Mouse (Mus musculus) hindbrain, embryonic 10.5 days (tissue): ENCODE data around the gene Hint2. TPM values are rescaled to one million over a fixed set of nuclear protein-coding genes. Genes with fewer than 3 reads are reported as not detected.

ENCODE experiments used
- DNase-seq: peaks from one replicate; pipeline ENCODE4 v3.0.0-alpha.2; 2017; ENCODE audit warnings: low spot score
- H3K27ac ChIP-seq: fragments of 300-500 bp; sonication (generic); 2 replicates; pipeline ENCODE4 v1.5.1; 2016; ENCODE audit warnings: mild to moderate bottlenecking, moderate library complexity
- H3K27me3 ChIP-seq: fragments of 300-500 bp; sonication (generic); 2 replicates; pipeline ENCODE4 v1.6.1; 2016; ENCODE audit warnings: mild to moderate bottlenecking; ENCODE audit not compliant: poor library complexity, insufficient read depth, severe bottlenecking
- H3K36me3 ChIP-seq: fragments of 300-500 bp; sonication (generic); 2 replicates; pipeline ENCODE4 v1.6.1; 2016; ENCODE audit warnings: mild to moderate bottlenecking, moderate library complexity
- H3K4me1 ChIP-seq: fragments of 300-500 bp; sonication (generic); replicated peaks from 2 replicates; pipeline ENCODE4 v1.6.1; 2016; ENCODE audit warnings: mild to moderate bottlenecking
- H3K4me3 ChIP-seq: fragments of 300-500 bp; sonication (generic); 2 replicates; pipeline ENCODE4 v1.5.1; 2016; ENCODE audit warnings: mild to moderate bottlenecking, moderate library complexity
- H3K9me3 ChIP-seq: fragments of 300-500 bp; sonication (generic); 2 replicates; pipeline ENCODE4 v1.6.1; 2016; ENCODE audit warnings: mild to moderate bottlenecking, moderate library complexity
- WGBS: fragments of 180-500 bp; shearing (Covaris S2); methylation state at CpG from one replicate; pipeline ENCODE4 v1.1.7; 2016; 5-methylcytosine and 5-hydroxymethylcytosine counted together
- polyA plus RNA-seq: library from polyadenylated mRNA; unstranded; fragments of >200 nt; fragmentation: Nextera tagmentation; extraction: Ambion mirVana; gene quantifications from 2 replicates; pipeline ENCODE4 v1.2.1, GENCODE M21; 2016

The Hint2 gene
- 76.4 and 82.0 TPM in 2 replicates for polyA plus RNA-seq

DNA sequence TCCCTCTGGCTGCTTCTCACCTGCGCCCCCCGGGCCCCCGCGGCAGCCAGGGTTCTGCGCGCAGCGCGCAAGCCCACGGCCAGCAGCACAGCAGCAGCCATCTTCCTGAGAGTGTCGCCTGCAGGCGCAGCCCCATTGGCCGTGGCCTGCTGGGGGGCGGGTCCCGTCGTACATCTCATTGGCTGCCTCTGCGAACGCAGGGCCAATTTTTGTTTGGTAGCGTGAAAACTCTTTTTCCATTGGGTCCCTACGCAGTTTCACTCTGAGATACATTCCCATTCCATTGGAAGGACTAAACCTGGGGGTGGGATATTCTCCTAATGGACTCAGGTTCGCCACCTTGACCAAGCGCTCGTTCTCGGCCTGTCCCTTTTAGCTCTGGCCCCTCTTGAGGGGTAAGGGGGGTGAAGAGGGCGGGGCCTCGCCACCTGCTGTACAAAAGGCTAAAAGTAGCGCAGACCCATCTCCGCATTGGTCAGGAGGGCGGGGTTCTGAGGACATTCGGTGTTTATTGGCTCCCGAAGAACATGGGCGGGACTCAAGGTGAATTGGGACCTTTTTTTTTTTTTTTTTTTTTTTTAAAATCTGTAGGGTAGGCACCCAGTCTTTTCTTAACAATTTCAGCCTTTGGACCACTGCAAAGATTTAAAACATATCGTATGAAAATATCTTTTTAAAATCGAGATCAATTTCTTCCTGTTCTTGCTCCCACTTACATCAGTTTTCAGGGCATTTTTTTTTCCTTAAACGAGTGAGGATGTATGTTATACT lies at the start of gene Hint2:
Gene Hint2, minus strand, starts transcription at position 128 of the 771 bp plus-strand sequence.
- Histone ChIP-seq H3K27me3 (peaks cover 21% of the 10 kb centered on the region), H3K9me3 (no peaks in the 10 kb centered on the region), H3K36me3 (peaks cover 10% of the 10 kb centered on the region), H3K4me1 (peaks cover 41% of the 10 kb centered on the region), H3K4me3 (peak within 1 kb of the TSS; percentile 88), H3K27ac (peak within 1 kb of the TSS; percentile 94)
- 2% methylated on average over 34 of the region's 34 CpGs for WGBS
- peak; percentile 95 for DNase-seq

DNA sequence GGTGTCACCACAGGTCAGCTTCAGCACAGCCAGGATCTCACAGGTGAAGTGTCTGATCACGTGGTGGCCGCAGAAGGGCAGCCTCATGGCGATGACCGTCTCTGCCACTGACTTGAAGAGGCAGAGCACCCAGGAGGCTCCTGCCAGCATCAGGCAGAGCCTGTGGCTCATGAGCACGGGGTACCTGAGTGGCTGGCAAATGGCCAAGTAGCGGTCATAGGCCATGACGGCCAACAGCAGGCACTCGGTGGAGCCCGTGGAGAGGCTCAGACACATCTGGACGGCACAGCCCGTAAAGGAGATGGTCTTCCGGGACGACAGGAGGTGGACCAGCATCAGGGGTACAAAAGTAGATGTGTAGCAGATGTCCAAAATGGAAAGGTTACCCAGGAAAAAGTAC lies 49.7 kb upstream of the Hint2 start:
- no peaks in the 10 kb centered on the region for H3K27me3 ChIP-seq
- H3K36me3 ChIP-seq = no peaks in the 10 kb centered on the region
- H3K9me3 ChIP-seq = no peaks in the 10 kb centered on the region
- peaks cover 8% of the 10 kb centered on the region for H3K4me1 ChIP-seq
- H3K4me3 ChIP-seq = no peak overlapping the region
- WGBS = 88% methylated on average over 13 of the region's 13 CpGs
- no peak for DNase-seq
- H3K27ac ChIP-seq = 0 out of 2 replicates have a peak overlapping the region, but pooled peaks have one; percentile 16

DNA sequence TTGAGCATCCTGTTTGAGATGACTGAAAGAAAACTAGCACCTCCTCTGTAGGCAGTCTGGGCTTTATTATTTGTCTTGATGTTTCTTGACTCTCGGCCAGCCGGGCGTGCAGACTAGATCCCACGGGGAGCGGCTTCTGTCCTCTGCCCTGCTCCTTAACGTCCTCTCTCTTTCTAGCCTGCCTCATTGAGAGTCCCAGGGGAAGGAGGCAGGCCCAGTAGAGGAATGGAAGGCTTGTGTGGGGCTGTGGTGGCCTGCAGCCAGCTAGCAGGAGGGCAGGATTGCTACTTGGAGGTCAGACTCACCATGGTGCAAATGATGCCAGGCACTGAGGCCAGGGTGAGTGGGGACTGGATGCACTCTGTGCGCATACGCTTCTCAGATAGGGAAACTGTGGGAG lies 47.6 kb upstream of the Hint2 start:
- Histone ChIP-seq H3K36me3 (no peaks in the 10 kb centered on the region), H3K27me3 (no peaks in the 10 kb centered on the region), H3K4me3 (no peak overlapping the region), H3K4me1 (peaks cover 8% of the 10 kb centered on the region), H3K27ac (no peak overlapping the region), H3K9me3 (no peaks in the 10 kb centered on the region)
- no peak for DNase-seq
- 85% methylated on average over 8 of the region's 8 CpGs for WGBS

DNA sequence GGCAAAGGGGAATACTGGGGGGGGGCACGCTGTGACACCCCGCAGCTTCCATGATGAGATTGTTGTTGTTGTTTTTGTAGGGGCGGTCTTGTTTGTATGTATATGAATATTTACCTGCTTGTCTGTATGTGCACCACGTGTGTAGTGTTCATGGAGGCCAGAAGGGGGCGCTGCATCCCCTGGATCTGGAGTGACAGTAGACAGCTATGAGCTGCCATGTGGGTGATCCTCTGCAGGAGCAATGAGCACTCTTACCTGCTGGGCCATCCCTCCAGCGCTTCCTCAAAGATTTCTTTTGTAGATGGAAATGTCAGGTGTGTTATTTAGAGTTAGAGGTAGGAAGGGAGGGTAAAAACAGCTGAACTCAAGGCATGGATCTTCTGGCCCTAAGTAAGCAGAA lies 47.2 kb upstream of the Hint2 start:
- DNase-seq = no peak
- Histone ChIP-seq H3K36me3 (no peaks in the 10 kb centered on the region), H3K4me3 (no peak overlapping the region), H3K4me1 (peaks cover 8% of the 10 kb centered on the region), H3K27me3 (no peaks in the 10 kb centered on the region), H3K9me3 (no peaks in the 10 kb centered on the region), H3K27ac (no peak overlapping the region)
- WGBS = 76% methylated on average over 6 of the region's 6 CpGs

DNA sequence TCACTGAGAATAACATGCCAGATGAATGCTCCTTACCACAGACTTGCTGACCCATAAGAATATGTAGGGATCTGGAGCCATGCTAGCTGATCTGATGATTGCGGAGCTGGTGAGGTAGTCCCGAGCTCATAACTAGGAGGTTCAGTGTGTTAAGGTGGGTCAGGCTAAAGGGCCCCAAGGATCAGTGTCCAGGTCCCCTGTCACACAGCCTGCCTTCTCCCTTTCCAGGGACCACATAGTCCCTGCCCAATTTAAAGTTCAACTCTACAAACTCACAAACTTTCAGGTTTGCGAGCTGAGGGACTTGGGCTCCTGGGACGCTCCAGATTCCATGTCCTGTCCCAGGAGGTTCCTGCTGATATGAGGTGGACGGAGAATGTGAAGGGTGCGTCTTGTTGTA lies 44.4 kb upstream of the Hint2 start, which contains the start of gene Olfr70:
Gene Olfr70, minus strand, starts transcription at position 101 of the 400 bp plus-strand sequence.
- H3K27me3 ChIP-seq = no peaks in the 10 kb centered on the region
- no peak within 1 kb of the TSS for H3K27ac ChIP-seq
- peaks cover 3% of the 10 kb centered on the region; the same call in 1 of the 2 replicates for H3K4me1 ChIP-seq
- WGBS = 90% methylated on average over 6 of the region's 6 CpGs
- no peak within 1 kb of the TSS for H3K4me3 ChIP-seq
- DNase-seq = no peak
- no peaks in the 10 kb centered on the region for H3K9me3 ChIP-seq
- H3K36me3 ChIP-seq = no peaks in the 10 kb centered on the region

DNA sequence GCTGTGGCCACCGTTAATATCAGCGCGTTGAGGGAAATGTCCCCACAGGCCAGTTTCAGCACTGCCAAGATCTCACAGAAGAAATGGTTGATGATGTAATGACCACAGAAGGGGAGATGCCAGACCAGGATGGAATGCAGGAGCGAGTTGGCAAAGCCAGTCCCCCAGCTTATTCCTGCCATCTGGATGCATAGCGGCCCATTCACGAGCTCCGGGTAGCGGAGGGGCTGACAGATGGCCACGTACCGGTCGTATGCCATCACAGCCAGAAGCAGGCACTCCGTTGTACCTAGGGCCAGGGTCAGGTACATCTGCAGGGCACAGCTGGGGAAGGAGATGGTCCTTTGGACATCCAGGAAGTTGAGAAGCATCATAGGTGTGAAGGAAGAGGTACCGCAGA lies 40.3 kb upstream of the Hint2 start:
- H3K27ac ChIP-seq = no peak overlapping the region
- 93% methylated on average over 13 of the region's 13 CpGs for WGBS
- no peak for DNase-seq

DNA sequence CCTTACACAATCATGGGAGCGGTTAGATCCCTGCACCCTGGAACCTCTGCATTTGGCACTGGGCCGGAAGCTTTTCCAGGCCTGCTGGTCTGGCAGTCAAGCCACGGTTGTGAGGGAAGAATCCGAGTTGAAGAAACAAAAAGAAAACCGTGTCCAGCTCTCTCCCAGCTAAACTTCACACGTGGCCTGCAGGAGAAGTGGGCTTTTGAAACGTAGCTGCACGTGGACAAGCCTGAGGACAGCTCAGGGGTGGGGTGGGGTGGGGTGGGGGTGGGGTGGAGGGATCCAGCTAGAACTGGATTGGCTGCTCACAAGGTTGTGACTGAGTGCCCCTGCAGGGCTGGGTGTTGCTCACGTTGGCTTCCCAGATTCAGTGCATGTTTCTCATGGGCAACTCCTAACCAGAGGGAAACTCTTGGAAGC lies 39.0 kb upstream of the Hint2 start:
- WGBS = 43% methylated on average over 9 of the region's 9 CpGs

More for the DNA sequence above, 40.3 kb upstream of the Hint2 start:
- no peaks in the 10 kb centered on the region for H3K27me3 ChIP-seq
- H3K4me1 ChIP-seq = peaks cover 5% of the 10 kb centered on the region; the same call in 1 of the 2 replicates
- no peaks in the 10 kb centered on the region for H3K9me3 ChIP-seq
- H3K36me3 ChIP-seq = no peaks in the 10 kb centered on the region
- H3K4me3 ChIP-seq = no peak overlapping the region

DNA sequence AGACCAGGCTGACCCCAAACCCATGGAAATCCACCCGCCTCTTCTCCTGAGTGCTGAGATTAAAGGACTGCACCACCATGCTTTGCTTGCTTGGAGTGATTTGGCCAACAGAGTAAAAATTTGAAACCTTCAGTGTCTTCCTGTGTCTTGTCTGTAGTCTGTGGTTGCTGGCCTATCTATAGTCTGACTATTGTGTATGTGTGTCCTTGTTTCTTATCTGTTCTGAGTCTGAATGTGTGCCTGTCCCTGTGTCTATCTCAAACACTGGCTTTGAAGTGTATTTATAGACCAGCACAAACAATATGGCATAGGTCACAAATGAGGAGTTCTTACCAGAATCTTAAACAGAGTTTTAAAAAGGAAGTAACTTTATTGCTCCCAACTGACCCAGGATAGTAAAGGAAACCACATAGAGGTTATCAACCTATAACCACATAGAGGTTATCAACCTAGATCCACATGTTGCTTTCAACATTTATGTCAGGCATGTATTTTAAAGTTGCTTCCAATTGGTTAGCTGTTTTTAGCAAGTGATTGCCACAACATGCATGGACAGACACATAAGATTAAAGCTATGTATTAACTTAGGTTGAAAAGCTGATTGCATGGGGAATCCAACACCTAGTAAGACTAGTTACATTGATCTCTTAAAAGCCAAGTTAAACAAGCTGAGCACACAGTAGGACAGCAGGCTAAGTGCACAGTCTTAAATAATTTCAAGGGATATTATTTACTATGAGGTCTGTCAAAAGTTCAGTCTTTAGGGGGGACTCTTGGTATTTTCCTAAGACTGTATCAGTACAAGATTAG lies 38.4 kb upstream of the Hint2 start:
- WGBS = 84% methylated on average over 1 of the region's 1 CpGs

More for the DNA sequence above, 39.0 kb upstream of the Hint2 start:
- DNase-seq = no peak
- no peak overlapping the region for H3K27ac ChIP-seq
- no peak overlapping the region for H3K4me3 ChIP-seq
- peaks cover 5% of the 10 kb centered on the region; the same call in 1 of the 2 replicates for H3K4me1 ChIP-seq
- no peaks in the 10 kb centered on the region for H3K9me3 ChIP-seq
- H3K36me3 ChIP-seq = peaks cover under 1% of the 10 kb centered on the region; the same call in 1 of the 2 replicates
- H3K27me3 ChIP-seq = no peaks in the 10 kb centered on the region

DNA sequence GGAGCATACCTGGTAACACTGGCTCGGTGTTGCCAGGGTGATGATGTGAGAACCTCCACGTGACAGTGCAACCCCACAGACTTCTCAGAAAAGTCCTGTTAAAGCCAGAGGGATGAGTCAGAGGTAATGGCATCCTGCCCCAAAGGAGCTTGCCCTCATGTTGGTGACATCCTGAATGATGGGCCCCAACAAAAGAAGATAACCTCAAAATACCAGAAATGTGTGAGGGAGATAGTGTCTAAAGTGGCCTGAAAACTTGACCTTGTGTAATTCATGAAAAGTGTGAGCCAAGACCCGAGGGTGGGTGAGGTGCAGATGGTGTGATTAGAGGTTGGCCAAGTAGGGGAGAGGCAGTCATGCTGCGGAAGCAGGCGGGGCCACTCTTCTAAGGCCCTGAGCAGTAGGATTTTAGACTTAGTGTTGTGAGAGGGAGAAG lies 37.6 kb upstream of the Hint2 start:
- no peaks in the 10 kb centered on the region for H3K9me3 ChIP-seq
- H3K27ac ChIP-seq = no peak overlapping the region
- H3K4me1 ChIP-seq = peaks cover 5% of the 10 kb centered on the region; the same call in 1 of the 2 replicates
- WGBS = 83% methylated on average over 5 of the region's 5 CpGs
- peaks cover 14% of the 10 kb centered on the region for H3K36me3 ChIP-seq
- H3K4me3 ChIP-seq = no peak overlapping the region
- no peak for DNase-seq
- H3K27me3 ChIP-seq = no peaks in the 10 kb centered on the region

More for the DNA sequence above, 38.4 kb upstream of the Hint2 start:
- Histone ChIP-seq H3K36me3 (peaks cover 6% of the 10 kb centered on the region), H3K4me1 (peaks cover 5% of the 10 kb centered on the region; the same call in 1 of the 2 replicates), H3K27ac (no peak overlapping the region), H3K27me3 (no peaks in the 10 kb centered on the region), H3K4me3 (no peak overlapping the region), H3K9me3 (no peaks in the 10 kb centered on the region)
- no peak for DNase-seq

DNA sequence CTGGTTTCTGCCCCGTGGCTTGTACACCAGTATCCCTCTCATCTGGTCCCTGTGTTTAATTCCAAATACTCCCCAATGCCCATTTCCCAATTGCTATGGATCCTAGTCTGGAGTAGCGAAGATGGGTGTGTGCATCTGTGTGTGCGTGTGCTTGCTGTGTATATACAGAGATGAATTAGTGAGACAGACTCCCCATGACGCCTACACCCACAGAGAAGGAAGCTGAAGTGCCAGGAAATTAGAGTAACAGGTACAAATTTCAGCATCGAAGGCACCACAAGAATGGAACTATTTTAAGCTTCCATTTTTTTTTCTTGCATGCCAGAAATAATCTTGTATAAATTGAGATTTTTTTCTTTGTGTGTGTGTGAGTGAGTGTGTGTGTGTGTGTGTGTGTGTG lies 34.8 kb upstream of the Hint2 start:
- H3K4me1 ChIP-seq = peaks cover 5% of the 10 kb centered on the region; the same call in 1 of the 2 replicates
- 83% methylated on average over 5 of the region's 5 CpGs for WGBS
- no peaks in the 10 kb centered on the region for H3K27me3 ChIP-seq
- H3K36me3 ChIP-seq = peaks cover 33% of the 10 kb centered on the region
- H3K27ac ChIP-seq = no peak overlapping the region
- H3K4me3 ChIP-seq = no peak overlapping the region
- no peaks in the 10 kb centered on the region for H3K9me3 ChIP-seq
- no peak for DNase-seq

DNA sequence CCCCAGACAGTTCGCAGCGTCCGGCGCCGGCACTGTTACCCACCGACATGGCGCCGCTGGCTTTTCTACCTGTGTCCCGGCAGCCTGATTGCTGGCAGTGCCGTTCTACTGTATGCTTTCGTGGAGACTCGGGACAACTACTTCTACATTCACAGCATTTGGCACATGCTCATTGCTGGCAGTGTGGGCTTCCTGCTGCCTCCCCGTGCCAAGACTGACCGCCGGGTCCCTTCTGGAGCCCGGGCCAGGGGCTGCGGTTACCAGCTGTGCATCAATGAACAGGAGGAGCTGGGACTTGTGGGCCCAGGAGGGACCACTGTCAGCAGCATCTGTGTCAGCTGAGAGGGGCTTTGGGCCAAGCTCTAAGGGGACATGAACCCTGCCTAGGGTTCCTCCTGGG lies 33.8 kb upstream of the Hint2 start:
- WGBS = 96% methylated on average over 17 of the region's 17 CpGs
- Histone ChIP-seq H3K27me3 (no peaks in the 10 kb centered on the region), H3K9me3 (no peaks in the 10 kb centered on the region), H3K4me1 (no peaks in the 10 kb centered on the region), H3K36me3 (peaks cover 43% of the 10 kb centered on the region), H3K4me3 (no peak overlapping the region), H3K27ac (no peak overlapping the region)
- DNase-seq = no peak

DNA sequence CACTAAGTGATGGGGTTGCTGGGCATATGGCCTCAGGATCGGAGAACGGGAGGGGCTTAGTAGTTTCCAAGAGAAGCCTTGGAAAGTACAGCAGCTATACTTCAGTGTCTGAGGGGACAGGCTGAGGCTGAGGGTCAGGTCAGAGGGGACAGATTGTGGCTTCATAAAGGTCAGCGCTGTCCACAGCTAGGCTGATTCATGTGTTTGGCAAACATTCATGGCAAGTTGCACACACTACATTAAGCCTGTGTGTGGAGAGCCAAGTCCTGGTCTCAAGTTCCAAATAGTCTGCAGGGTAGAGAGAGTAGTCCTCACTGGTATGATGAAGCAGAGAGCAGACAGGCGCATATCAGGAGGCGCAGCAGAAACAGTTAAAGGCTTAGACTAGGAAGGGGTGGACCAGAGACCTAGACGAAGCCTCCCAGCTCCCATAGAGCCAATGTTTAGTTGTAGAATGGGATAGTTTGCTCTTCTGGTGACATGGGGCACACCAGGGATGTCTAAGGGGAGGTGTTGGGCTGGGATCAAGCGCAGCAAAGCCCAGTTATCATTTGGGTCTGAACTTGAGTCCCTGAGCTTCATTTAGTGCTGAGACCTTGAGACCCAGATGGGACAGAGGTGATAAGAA lies 23.3 kb upstream of the Hint2 start:
- Histone ChIP-seq H3K4me3 (no peak overlapping the region), H3K36me3 (peaks cover 62% of the 10 kb centered on the region), H3K27me3 (no peaks in the 10 kb centered on the region), H3K4me1 (0 out of 2 replicates have a peak, but pooled peaks cover under 1% of the 10 kb centered on the region), H3K27ac (no peak overlapping the region), H3K9me3 (no peaks in the 10 kb centered on the region)
- DNase-seq = no peak
- 89% methylated on average over 7 of the region's 7 CpGs for WGBS
